Mouse (Mus musculus) neural tube, embryonic 14.5 days (tissue): Measurements from ENCODE around the gene Bag6. TPM values are rescaled to one million over a fixed set of nuclear protein-coding genes. Genes with fewer than 3 reads are reported as not detected.

ENCODE experiments used
- ATAC-seq: fragments of 200-750 bp; cut with Nextera tagmentation; 2 replicates; pipeline ENCODE4 v1.8.0; 2017; ENCODE audit warnings: low read depth, mild to moderate bottlenecking, moderate TSS enrichment, moderate library complexity
- H3K27ac ChIP-seq: fragments of 300-500 bp; sonication (generic); 2 replicates; pipeline ENCODE4 v1.5.1; 2014; ENCODE audit warnings: low read depth, mild to moderate bottlenecking, control low read depth, low read length, moderate library complexity, mixed read lengths
- H3K27me3 ChIP-seq: fragments of 300-500 bp; sonication (generic); 2 replicates; pipeline ENCODE4 v1.6.1; 2014; ENCODE audit warnings: low read length; ENCODE audit not compliant: control insufficient read depth, insufficient read depth
- H3K36me3 ChIP-seq: fragments of 300-500 bp; sonication (generic); 2 replicates; pipeline ENCODE4 v1.6.1; 2014; ENCODE audit warnings: low read length, mixed read lengths; ENCODE audit not compliant: control insufficient read depth, insufficient read depth
- H3K4me1 ChIP-seq: fragments of 300-500 bp; sonication (generic); 2 replicates; pipeline ENCODE4 v1.6.1; 2014; ENCODE audit warnings: low read length; ENCODE audit not compliant: control insufficient read depth, insufficient read depth
- H3K4me2 ChIP-seq: fragments of 300-500 bp; sonication (generic); 2 replicates; pipeline ENCODE4 v1.6.1; 2014; ENCODE audit warnings: mild to moderate bottlenecking, low read depth, low read length, control low read depth
- H3K4me3 ChIP-seq: fragments of 300-500 bp; sonication (generic); 2 replicates; pipeline ENCODE4 v1.5.1; 2014; ENCODE audit warnings: low read depth, low read length, control low read depth, mixed read lengths
- H3K9ac ChIP-seq: fragments of 300-500 bp; sonication (generic); replicated peaks from 2 replicates; pipeline ENCODE4 v1.6.1; 2014; ENCODE audit warnings: low read depth, mild to moderate bottlenecking, control low read depth, low read length, mixed read lengths
- H3K9me3 ChIP-seq: fragments of 300-500 bp; sonication (generic); 2 replicates; pipeline ENCODE4 v1.6.1; 2016; ENCODE audit warnings: low read length; ENCODE audit not compliant: control insufficient read depth
- WGBS: fragments of 180-500 bp; shearing (Covaris S2); extraction: QIAGEN DNeasy Blood & Tissue Kit; methylation state at CpG from one replicate; pipeline ENCODE4 v1.1.7; 2014; 5-methylcytosine and 5-hydroxymethylcytosine counted together
- polyA plus RNA-seq: library from polyadenylated mRNA; unstranded; fragments of >200 nt; fragmentation: Nextera tagmentation; extraction: Ambion mirVana; gene quantifications from 2 replicates; pipeline ENCODE4 v1.2.1, GENCODE M21; 2014

Gene Bag6
- polyA plus RNA-seq, 1 experiment from 2014 or later, result 102 TPM

DNA sequence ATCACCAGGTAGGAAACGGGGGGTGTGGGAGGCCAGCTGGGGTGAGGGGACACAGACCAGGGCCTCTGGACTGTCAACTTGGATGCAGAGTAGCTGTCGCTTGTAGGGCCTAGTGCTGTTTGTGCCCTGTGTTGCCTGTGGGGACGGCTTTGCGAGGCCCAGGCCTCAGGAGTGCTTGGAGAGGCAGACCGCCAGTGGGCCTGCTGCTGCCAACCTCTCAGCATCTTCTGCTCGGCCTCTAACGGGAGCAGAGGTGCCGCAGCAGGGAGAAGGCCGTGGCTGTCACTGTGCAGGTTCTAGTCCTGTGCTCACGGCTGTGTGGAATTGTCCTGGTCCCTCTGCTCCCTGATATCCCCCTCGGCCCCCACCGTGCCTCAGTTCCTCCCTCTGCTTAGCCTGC, 38.4 kb upstream of the Bag6 start:
- Histone ChIP-seq H3K9ac (no peak overlapping the region), H3K27me3 (no peaks in the 10 kb centered on the region), H3K4me1 (no peaks in the 10 kb centered on the region), H3K4me2 (no peak overlapping the region), H3K9me3 (no peaks in the 10 kb centered on the region), H3K4me3 (no peak overlapping the region), H3K36me3 (peaks cover 61% of the 10 kb centered on the region), H3K27ac (no peak overlapping the region)
- no peak for ATAC-seq
- 84% methylated on average over 12 of the region's 12 CpGs for WGBS

DNA sequence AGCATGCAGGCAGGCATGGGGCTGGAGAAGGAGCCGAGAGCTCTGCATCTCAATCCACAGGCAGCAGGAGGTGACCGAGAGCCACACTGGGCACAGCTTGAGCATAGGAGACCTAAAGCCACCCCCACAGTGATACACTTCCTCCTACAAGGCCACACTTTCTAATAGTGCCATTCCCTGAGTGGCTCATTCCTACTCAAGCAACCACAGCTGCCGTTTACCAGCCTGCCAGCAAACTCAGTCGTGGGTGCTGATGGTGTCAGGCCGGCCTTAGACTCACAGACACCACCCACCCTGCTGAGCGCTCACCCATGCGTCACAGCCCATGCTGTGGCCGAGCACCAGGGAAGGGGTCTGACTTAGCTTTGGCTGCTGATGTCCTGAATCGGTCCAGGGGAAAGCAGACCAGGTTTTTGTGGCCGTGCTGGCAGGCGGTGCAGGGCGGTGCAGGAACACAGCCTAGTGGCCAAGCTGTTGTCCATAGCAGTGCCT, 37.8 kb upstream of the Bag6 start:
- WGBS, result 90% methylated on average over 12 of the region's 12 CpGs
- peaks cover 65% of the 10 kb centered on the region for H3K36me3 ChIP-seq
- H3K9me3 ChIP-seq, result no peaks in the 10 kb centered on the region
- H3K4me1 ChIP-seq, result no peaks in the 10 kb centered on the region
- H3K27ac ChIP-seq, result no peak overlapping the region
- no peaks in the 10 kb centered on the region for H3K27me3 ChIP-seq
- no peak overlapping the region for H3K4me2 ChIP-seq
- ATAC-seq, result no peak
- no peak overlapping the region for H3K9ac ChIP-seq
- H3K4me3 ChIP-seq, result no peak overlapping the region

- no peaks in the 10 kb centered on the region for H3K27me3 ChIP-seq
Observed at GRCm38 (mm10) chr17:35100196-35100765, 34.7 kb upstream of the Bag6 start.

GRCm38 (mm10) chr17:35101161-35101560, 33.8 kb upstream of the Bag6 start:
- Histone ChIP-seq H3K27ac (no peak overlapping the region), H3K36me3 (peaks cover 66% of the 10 kb centered on the region), H3K4me1 (no peaks in the 10 kb centered on the region), H3K4me2 (no peak overlapping the region), H3K27me3 (no peaks in the 10 kb centered on the region), H3K4me3 (no peak overlapping the region), H3K9ac (no peak overlapping the region), H3K9me3 (no peaks in the 10 kb centered on the region)
- WGBS, result 92% methylated on average over 11 of the region's 11 CpGs
- ATAC-seq, result no peak

More at GRCm38 (mm10) chr17:35100196-35100765, 34.7 kb upstream of the Bag6 start:
- Histone ChIP-seq H3K4me1 (no peaks in the 10 kb centered on the region), H3K9me3 (no peaks in the 10 kb centered on the region), H3K36me3 (peaks cover 71% of the 10 kb centered on the region), H3K4me3 (no peak overlapping the region), H3K4me2 (no peak overlapping the region), H3K27ac (no peak overlapping the region), H3K9ac (no peak overlapping the region)
- no peak for ATAC-seq
- 83% methylated on average over 10 of the region's 10 CpGs for WGBS

- no peaks in the 10 kb centered on the region for H3K9me3 ChIP-seq
- no peak overlapping the region for H3K4me2 ChIP-seq
- no peak for ATAC-seq
- no peaks in the 10 kb centered on the region for H3K4me1 ChIP-seq
- WGBS, result 76% methylated on average over 8 of the region's 8 CpGs
- H3K27ac ChIP-seq, result no peak overlapping the region
- peaks cover 60% of the 10 kb centered on the region for H3K36me3 ChIP-seq
- H3K27me3 ChIP-seq, result no peaks in the 10 kb centered on the region
- no peak overlapping the region for H3K4me3 ChIP-seq
- no peak overlapping the region for H3K9ac ChIP-seq
Observed at GRCm38 (mm10) chr17:35102299-35102698, 32.7 kb upstream of the Bag6 start.

GRCm38 (mm10) chr17:35103221-35103690, 31.7 kb upstream of the Bag6 start:
- WGBS, result 79% methylated on average over 6 of the region's 6 CpGs
- Histone ChIP-seq H3K27me3 (no peaks in the 10 kb centered on the region), H3K4me1 (no peaks in the 10 kb centered on the region), H3K4me3 (no peak overlapping the region), H3K36me3 (peaks cover 55% of the 10 kb centered on the region), H3K9ac (no peak overlapping the region), H3K9me3 (no peaks in the 10 kb centered on the region), H3K4me2 (no peak overlapping the region), H3K27ac (no peak overlapping the region)
- ATAC-seq, result no peak

GRCm38 (mm10) chr17:35104079-35104478, 30.9 kb upstream of the Bag6 start:
- Histone ChIP-seq H3K36me3 (peaks cover 47% of the 10 kb centered on the region), H3K4me2 (no peak overlapping the region), H3K27me3 (no peaks in the 10 kb centered on the region), H3K9me3 (no peaks in the 10 kb centered on the region), H3K4me3 (no peak overlapping the region), H3K9ac (no peak overlapping the region), H3K4me1 (no peaks in the 10 kb centered on the region), H3K27ac (no peak overlapping the region)
- WGBS, result 96% methylated on average over 7 of the region's 7 CpGs
- no peak for ATAC-seq

DNA sequence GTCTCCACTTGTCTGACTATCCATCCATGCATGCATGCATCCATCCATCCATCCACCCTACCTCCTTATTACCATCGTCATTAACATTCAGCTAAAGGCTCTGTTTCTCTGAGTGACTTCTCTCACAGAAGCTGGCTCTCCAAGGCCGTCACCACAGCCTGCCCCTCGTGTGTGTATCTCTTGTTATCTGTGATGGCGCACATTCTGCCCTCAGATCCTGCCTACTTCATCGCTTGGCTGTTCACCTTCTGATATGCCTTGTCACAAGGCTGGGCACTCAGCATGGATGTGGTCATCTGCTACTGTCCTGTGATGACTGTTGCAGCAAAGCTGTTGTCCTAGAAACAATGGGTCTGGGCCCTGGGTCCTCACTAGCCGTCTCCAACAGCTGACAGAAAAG, 30.2 kb upstream of the Bag6 start:
- Histone ChIP-seq H3K4me2 (no peak overlapping the region), H3K9me3 (no peaks in the 10 kb centered on the region), H3K4me1 (no peaks in the 10 kb centered on the region), H3K4me3 (no peak overlapping the region), H3K36me3 (peaks cover 40% of the 10 kb centered on the region), H3K9ac (no peak overlapping the region), H3K27me3 (no peaks in the 10 kb centered on the region), H3K27ac (no peak overlapping the region)
- 81% methylated on average over 6 of the region's 6 CpGs for WGBS
- no peak for ATAC-seq

DNA sequence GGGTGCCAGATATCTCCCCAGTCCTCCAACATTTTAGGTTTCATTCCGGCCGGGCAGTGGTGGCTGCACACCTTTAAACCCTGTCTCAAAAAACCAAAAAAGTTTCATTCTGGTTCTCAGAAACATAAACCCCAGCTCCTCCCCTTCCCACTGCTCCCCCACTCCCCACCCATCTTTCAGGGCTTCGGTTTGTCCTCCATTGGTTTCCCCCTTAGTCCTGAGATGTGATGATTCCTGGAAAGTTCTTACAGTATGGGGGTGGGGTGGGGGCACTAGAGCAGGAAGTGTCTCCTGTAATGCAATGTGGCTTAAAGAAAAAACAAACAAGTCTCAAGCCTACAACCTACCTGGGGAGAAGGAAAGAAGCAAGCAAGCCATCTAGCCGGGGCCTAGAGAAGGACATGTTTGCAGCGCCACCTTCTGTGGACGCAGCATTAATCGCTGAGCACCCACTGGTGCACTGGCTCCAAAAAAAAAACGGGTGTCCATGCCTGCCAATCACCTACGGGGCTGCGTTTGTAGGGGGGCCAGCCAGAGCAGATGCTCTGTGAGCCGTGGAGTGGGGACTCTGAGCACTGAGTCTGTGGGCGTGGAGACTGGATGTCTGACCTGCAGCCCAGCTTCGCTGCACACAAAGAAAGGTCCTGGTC, 29.1 kb upstream of the Bag6 start:
- H3K4me3 ChIP-seq, result no peak overlapping the region
- H3K36me3 ChIP-seq, result peaks cover 29% of the 10 kb centered on the region
- no peaks in the 10 kb centered on the region for H3K27me3 ChIP-seq
- no peaks in the 10 kb centered on the region for H3K9me3 ChIP-seq
- no peak overlapping the region for H3K9ac ChIP-seq
- no peaks in the 10 kb centered on the region for H3K4me1 ChIP-seq
- no peak overlapping the region for H3K27ac ChIP-seq
- ATAC-seq, result no peak
- WGBS, result 27% methylated on average over 13 of the region's 13 CpGs
- H3K4me2 ChIP-seq, result no peak overlapping the region
